Mouse (Mus musculus) liver, adult 2 months (tissue): ENCODE measurements around the gene Kifc5b. TPM values are rescaled to one million over a fixed set of nuclear protein-coding genes. Genes with fewer than 3 reads are reported as not detected.
A peak's percentile ranks its signal among the peaks of the same experiment; 100 is the strongest.

ENCODE experiments used
- DNase-seq: peaks from one replicate; pipeline ENCODE4 v3.0.0-alpha.2; 2011; ENCODE audit warnings: low read depth, low spot score; ENCODE audit errors: extremely low read depth
- H3K27ac ChIP-seq: fragments of 200-500 bp; replicated peaks from 2 replicates; pipeline ENCODE4 v1.5.1; 2012; ENCODE audit warnings: low read depth, mild to moderate bottlenecking, control low read depth, inconsistent platforms, low read length; ENCODE audit not compliant: insufficient read depth
- H3K27me3 ChIP-seq: fragments of 200-500 bp; 2 replicates; pipeline ENCODE4 v1.6.1; 2012; ENCODE audit warnings: mild to moderate bottlenecking, moderate library complexity, low read length, inconsistent platforms; ENCODE audit not compliant: control insufficient read depth, insufficient read depth
- H3K36me3 ChIP-seq: fragments of 200-500 bp; 2 replicates; pipeline ENCODE4 v1.6.1; 2012; ENCODE audit warnings: low read length, inconsistent platforms; ENCODE audit not compliant: control insufficient read depth, insufficient read depth
- H3K4me1 ChIP-seq: fragments of 200-500 bp; 2 replicates; pipeline ENCODE4 v1.6.1; 2011; ENCODE audit warnings: low read length; ENCODE audit not compliant: control insufficient read depth, insufficient read depth
- H3K4me3 ChIP-seq: fragments of 200-500 bp; 2 replicates; pipeline ENCODE4 v1.5.1; 2011; ENCODE audit warnings: low read depth, mild to moderate bottlenecking, control low read depth, low read length, moderate library complexity; ENCODE audit not compliant: insufficient read depth
- H3K79me2 ChIP-seq: fragments of 200-500 bp; 2 replicates; pipeline ENCODE4 v1.6.1; 2012; ENCODE audit warnings: inconsistent platforms, mild to moderate bottlenecking, low read length, moderate library complexity; ENCODE audit not compliant: control insufficient read depth, insufficient read depth
- H3K9ac ChIP-seq: fragments of 200-500 bp; 2 replicates; pipeline ENCODE4 v1.6.1; 2012; ENCODE audit warnings: low read depth, mild to moderate bottlenecking, control low read depth, inconsistent platforms, low read length
- CTCF ChIP-seq: fragments of 200-500 bp; IDR thresholded peaks from 2 replicates; pipeline ENCODE4 v1.5.1; 2011; ENCODE audit warnings: low read depth, low read length, control low read depth
- POLR2A ChIP-seq: fragments of 200-500 bp; IDR thresholded peaks from 2 replicates; pipeline ENCODE4 v1.6.1; 2011; ENCODE audit warnings: low read length, control low read depth; ENCODE audit not compliant: insufficient read depth; ENCODE audit errors: extremely low read depth
- WGBS: fragments of 180-500 bp; shearing (Covaris S2); methylation state at CpG from one replicate; pipeline ENCODE4 v1.1.7; 2018; 5-methylcytosine and 5-hydroxymethylcytosine counted together
- polyA plus RNA-seq: library from polyadenylated mRNA; depleted of rRNA; stranded (reverse); fragments of >200 nt; gene quantifications from 2 replicates; pipeline ENCODE4 v1.2.3, GENCODE M21; 2012
- total RNA-seq: library from RNA; depleted of rRNA; stranded (reverse); fragments of >200 nt; gene quantifications from 2 replicates; pipeline ENCODE4 v1.2.3, GENCODE M21; 2014

The Kifc5b gene
- total and polyA plus RNA-seq, 2 experiments, result 0.45 to 0.55 TPM

GRCm38 (mm10) chr17:26879235-26879634 is 37.7 kb upstream of the Kifc5b start:
- no peak overlapping the region for H3K27ac ChIP-seq
- no peak overlapping the region for H3K9ac ChIP-seq
- no peak overlapping the region for H3K4me3 ChIP-seq
- peaks cover 2% of the 10 kb centered on the region; the same call in 1 of the 2 replicates for H3K4me1 ChIP-seq
- no peaks in the 10 kb centered on the region for H3K27me3 ChIP-seq
- DNase-seq, result no peak
- H3K36me3 ChIP-seq, result no peaks in the 10 kb centered on the region
- TF ChIP-seq POLR2A (no peak), CTCF (peak; percentile 39)
- H3K79me2 ChIP-seq, result no peaks in the 10 kb centered on the region; the same call in 1 of the 2 replicates
- WGBS, result 89% methylated on average over 6 of the region's 6 CpGs

DNA sequence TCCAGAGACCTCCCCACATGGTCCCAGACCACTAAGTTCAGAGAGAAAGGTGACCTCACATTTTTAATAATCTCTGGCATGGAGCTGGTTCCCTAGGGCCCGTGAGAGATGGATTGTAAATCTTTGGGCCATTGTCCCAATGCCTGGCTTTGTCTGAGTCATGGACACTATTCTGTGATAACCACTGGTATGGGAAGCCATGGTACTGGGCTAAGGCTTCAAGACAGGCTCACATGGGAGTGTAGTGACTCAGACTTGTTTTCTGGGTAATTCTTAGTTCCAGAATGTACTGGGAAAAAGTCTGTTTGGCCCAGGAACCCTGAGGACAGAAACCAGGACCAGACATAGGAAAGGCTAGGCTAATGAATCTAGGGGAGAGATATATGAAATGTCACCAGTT is 34.2 kb upstream of the Kifc5b start:
- 82% methylated on average over 1 of the region's 1 CpGs for whole genome bisulfite sequencing
- H3K79me2 ChIP-seq, result no peaks in the 10 kb centered on the region; the same call in 1 of the 2 replicates
- DNase-seq, result no peak

GRCm38 (mm10) chr17:26883585-26883984 is 33.3 kb upstream of the Kifc5b start:
- H3K9ac ChIP-seq, result no peak overlapping the region
- peak; percentile 31 for DNase-seq
- WGBS, result 45% methylated on average over 6 of the region's 6 CpGs

More for the DNA sequence above, 34.2 kb upstream of the Kifc5b start:
- H3K27me3 ChIP-seq, result no peaks in the 10 kb centered on the region
- no peaks in the 10 kb centered on the region for H3K36me3 ChIP-seq
- no peak overlapping the region for H3K27ac ChIP-seq
- H3K4me1 ChIP-seq, result peaks cover 6% of the 10 kb centered on the region
- TF ChIP-seq CTCF (no peak), POLR2A (no peak)
- no peak overlapping the region for H3K9ac ChIP-seq
- no peak overlapping the region for H3K4me3 ChIP-seq

DNA sequence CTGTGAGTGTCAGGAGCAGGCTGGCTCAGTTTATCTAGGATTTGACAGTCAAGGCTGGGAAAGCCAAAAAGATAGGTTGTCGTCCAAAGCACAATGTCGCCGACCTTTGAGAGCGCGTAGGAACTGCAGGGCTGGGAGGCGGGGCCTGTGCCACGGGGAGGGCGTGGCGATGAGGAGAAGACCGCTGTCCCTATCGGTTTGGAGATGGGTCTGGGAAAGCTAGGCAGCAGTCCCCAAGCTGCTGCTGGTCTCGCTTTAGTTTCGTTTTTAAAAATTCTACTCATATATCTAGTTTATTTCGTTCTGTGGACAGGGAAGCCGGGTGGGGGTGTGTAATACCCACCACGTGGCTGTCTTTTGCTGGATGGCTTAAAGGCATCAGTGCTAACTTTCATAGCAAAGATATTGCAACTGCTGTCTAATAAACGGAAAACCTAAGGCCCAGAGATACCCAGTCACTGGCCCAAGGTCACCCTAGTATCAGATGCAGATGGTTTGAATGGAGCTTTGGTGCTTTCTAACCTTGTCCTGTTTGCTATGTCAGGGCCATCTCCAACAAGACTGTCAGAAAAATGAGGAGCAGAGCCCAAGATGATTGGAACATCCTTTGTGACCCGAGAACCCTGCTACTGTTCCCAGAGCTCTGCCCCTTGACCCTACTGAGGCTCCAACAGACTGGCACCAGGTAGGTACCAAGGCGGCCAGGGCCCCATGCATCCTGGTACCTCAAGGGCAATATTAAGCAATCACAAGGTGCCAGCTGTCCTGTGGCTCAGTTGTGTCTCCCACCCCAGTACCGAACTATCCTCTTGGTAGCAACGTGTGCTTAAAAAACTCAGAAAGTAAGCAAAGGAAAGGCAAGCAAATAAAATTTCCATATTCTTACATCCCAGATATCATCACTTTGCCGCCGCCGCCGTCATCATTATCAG is 31.6 kb upstream of the Kifc5b start:
- 17% methylated on average over 25 of the region's 25 CpGs for WGBS
- TF ChIP-seq POLR2A (no peak), CTCF (peak; percentile 69)
- no peaks in the 10 kb centered on the region for H3K36me3 ChIP-seq
- H3K27me3 ChIP-seq, result no peaks in the 10 kb centered on the region
- peak overlapping the region; percentile 7; the same call in 1 of the 2 replicates for H3K4me3 ChIP-seq
- no peak overlapping the region for H3K9ac ChIP-seq
- H3K79me2 ChIP-seq, result no peaks in the 10 kb centered on the region
- DNase-seq, result peak; percentile 86
- H3K27ac ChIP-seq, result no peak overlapping the region
- peaks cover 6% of the 10 kb centered on the region for H3K4me1 ChIP-seq

More at GRCm38 (mm10) chr17:26883585-26883984, 33.3 kb upstream of the Kifc5b start:
- no peak overlapping the region for H3K4me3 ChIP-seq
- no peaks in the 10 kb centered on the region for H3K36me3 ChIP-seq
- H3K79me2 ChIP-seq, result no peaks in the 10 kb centered on the region
- peaks cover 6% of the 10 kb centered on the region for H3K4me1 ChIP-seq
- H3K27ac ChIP-seq, result no peak overlapping the region
- no peaks in the 10 kb centered on the region for H3K27me3 ChIP-seq
- TF ChIP-seq CTCF (no peak), POLR2A (no peak)

DNA sequence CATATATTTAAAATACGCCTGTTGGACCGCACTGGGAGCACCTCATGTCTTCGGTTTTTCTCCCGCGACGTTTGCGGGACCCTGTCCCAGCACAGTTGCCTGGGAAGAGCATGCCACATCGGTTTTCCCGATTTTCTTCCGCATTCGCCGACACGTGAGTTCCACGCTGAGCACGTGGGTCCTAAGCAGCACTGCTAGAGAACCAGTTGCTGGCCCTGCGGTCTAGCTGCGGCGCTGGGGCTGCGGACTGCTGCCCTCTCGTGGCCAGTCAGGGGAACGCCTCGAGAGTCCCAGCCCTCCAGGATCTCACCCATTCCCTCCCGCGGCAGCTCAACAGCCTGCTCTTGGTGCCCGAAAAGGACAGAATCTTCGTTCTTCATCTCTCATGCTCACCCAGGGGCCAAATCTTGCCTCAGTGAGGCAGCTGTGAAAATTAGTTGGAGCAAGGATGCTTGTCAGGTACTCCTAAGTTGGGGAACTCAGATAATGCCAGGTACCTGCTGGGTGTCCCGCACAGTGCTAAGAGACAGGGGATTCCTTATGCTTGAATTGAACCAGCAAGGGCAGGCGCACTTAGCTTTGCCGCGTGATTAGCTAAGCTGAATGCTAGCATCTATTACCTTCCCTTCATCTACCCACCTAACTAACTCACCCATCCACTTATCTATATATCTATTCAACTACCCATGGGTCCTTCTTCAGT is 30.7 kb upstream of the Kifc5b start:
- H3K27ac ChIP-seq, result no peak overlapping the region

More for the DNA sequence above, 30.7 kb upstream of the Kifc5b start:
- H3K79me2 ChIP-seq, result no peaks in the 10 kb centered on the region
- H3K36me3 ChIP-seq, result no peaks in the 10 kb centered on the region
- no peak overlapping the region for H3K9ac ChIP-seq
- H3K27me3 ChIP-seq, result no peaks in the 10 kb centered on the region
- peak; percentile 77 for DNase-seq
- TF ChIP-seq POLR2A, result no peak
- peak; percentile 98 for TF ChIP-seq CTCF
- peaks cover 6% of the 10 kb centered on the region for H3K4me1 ChIP-seq
- H3K4me3 ChIP-seq, result peak overlapping the region; percentile 3
- WGBS, result 10% methylated on average over 30 of the region's 30 CpGs
